Mouse (Mus musculus): ENCODE measurements around the gene Atp6v0b.

DNA sequence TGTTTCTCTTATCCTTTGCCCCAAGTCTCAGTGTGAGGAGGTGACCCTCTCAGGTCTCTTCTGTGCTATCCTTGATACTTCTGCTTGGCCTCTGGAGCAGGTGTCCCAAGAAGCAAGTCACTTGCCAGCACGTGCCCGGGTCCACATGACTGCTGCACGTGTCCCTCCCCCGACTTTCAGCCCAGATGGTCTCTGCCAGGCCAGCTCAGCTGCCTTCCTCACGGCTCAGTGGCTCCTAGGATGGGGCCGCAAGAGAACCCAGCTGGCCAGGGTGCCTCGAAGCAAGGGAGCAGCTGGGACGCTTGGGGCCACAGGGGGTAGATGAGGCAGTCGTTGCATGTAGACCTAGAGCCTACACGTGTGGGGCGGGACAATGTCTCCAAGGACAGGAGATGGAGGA, 41.8 kb downstream of the Atp6v0b start:
- no peak for TF ChIP-seq CTCF (IDR thresholded peaks at IDR 0.05; ENCODE audit: borderline replicate concordance, control insufficient read depth, extremely low read depth, insufficient read depth, low read length, poor library complexity)
- no peak for TF ChIP-seq POLR2A (IDR thresholded peaks at IDR 0.05; ENCODE audit: control insufficient read depth, extremely low read depth, insufficient read depth, low read length, poor library complexity)
